Mouse (Mus musculus): ENCODE measurements around the gene Fbxl8. TPM values are rescaled to one million over a fixed set of nuclear protein-coding genes. Genes with fewer than 3 reads are reported as not detected.
A peak's percentile ranks its signal among the peaks of the same experiment; 100 is the strongest.
"Not testable (repeated sequence)": the region's sequence is repeated elsewhere in the genome, so short reads cannot be mapped to it uniquely, and the experiment has no call there.

The Fbxl8 gene
- total RNA-seq, 1 experiment from 2014 or later, result 5.6 TPM

- ATAC-seq (replicated peaks; ENCODE audit: low read depth, poor library complexity, severe bottlenecking), result peak; percentile 65
Measured at GRCm38 (mm10) chr8:105278911-105279334, 14.5 kb downstream of the Fbxl8 start.

- no peak for ATAC-seq (replicated peaks; ENCODE audit: low read depth, poor library complexity, severe bottlenecking)
Measured at GRCm38 (mm10) chr8:105280567-105280966, 16.1 kb downstream of the Fbxl8 start.

- ATAC-seq (replicated peaks; ENCODE audit: low read depth, poor library complexity, severe bottlenecking), result no peak
Measured at GRCm38 (mm10) chr8:105281821-105282220, 17.4 kb downstream of the Fbxl8 start.

- ATAC-seq (replicated peaks; ENCODE audit: low read depth, poor library complexity, severe bottlenecking), result no peak
Measured at GRCm38 (mm10) chr8:105282239-105282638, 17.8 kb downstream of the Fbxl8 start.

GRCm38 (mm10) chr8:105283074-105283473 is 18.6 kb downstream of the Fbxl8 start:
- ATAC-seq (replicated peaks; ENCODE audit: low read depth, poor library complexity, severe bottlenecking), result peak; percentile 53

- no peak for ATAC-seq (replicated peaks; ENCODE audit: low read depth, poor library complexity, severe bottlenecking)
Measured at GRCm38 (mm10) chr8:105285514-105285913, 21.1 kb downstream of the Fbxl8 start.

GRCm38 (mm10) chr8:105286907-105287306 is 22.5 kb downstream of the Fbxl8 start:
- ATAC-seq (replicated peaks; ENCODE audit: low read depth, poor library complexity, severe bottlenecking), result no peak

GRCm38 (mm10) chr8:105288231-105288630 is 23.8 kb downstream of the Fbxl8 start:
- no peak for ATAC-seq (replicated peaks; ENCODE audit: low read depth, poor library complexity, severe bottlenecking)

- peak; percentile 84 for ATAC-seq (replicated peaks; ENCODE audit: low read depth, poor library complexity, severe bottlenecking)
Measured at GRCm38 (mm10) chr8:105288958-105289732, 24.7 kb downstream of the Fbxl8 start.

- peak; percentile 13 for ATAC-seq (replicated peaks; ENCODE audit: low read depth, poor library complexity, severe bottlenecking)
Measured at GRCm38 (mm10) chr8:105289805-105290460, 25.5 kb downstream of the Fbxl8 start, which contains the start of gene 4931428F04Rik. 4931428F04Rik (minus strand) TSS chr8:105289864.

GRCm38 (mm10) chr8:105290554-105291314 is 26.3 kb downstream of the Fbxl8 start:
- peak; percentile 45 for ATAC-seq (replicated peaks; ENCODE audit: low read depth, poor library complexity, severe bottlenecking)

GRCm38 (mm10) chr8:105291364-105291763 is 26.9 kb downstream of the Fbxl8 start:
- not testable (repeated sequence) for ATAC-seq (replicated peaks; ENCODE audit: low read depth, poor library complexity, severe bottlenecking)

GRCm38 (mm10) chr8:105291802-105292201 is 27.4 kb downstream of the Fbxl8 start:
- ATAC-seq (replicated peaks; ENCODE audit: low read depth, poor library complexity, severe bottlenecking), result not testable (repeated sequence)

- no peak for ATAC-seq (replicated peaks; ENCODE audit: low read depth, poor library complexity, severe bottlenecking)
Measured at GRCm38 (mm10) chr8:105292471-105292870, 28.0 kb downstream of the Fbxl8 start.

- ATAC-seq (replicated peaks; ENCODE audit: low read depth, poor library complexity, severe bottlenecking), result no peak
Measured at GRCm38 (mm10) chr8:105293405-105293804, 29.0 kb downstream of the Fbxl8 start.

- no peak for ATAC-seq (replicated peaks; ENCODE audit: low read depth, poor library complexity, severe bottlenecking)
Measured at GRCm38 (mm10) chr8:105294776-105295175, 30.3 kb downstream of the Fbxl8 start.

GRCm38 (mm10) chr8:105295256-105295655 is 30.8 kb downstream of the Fbxl8 start:
- ATAC-seq (replicated peaks; ENCODE audit: low read depth, poor library complexity, severe bottlenecking), result no peak

- ATAC-seq (replicated peaks; ENCODE audit: low read depth, poor library complexity, severe bottlenecking), result peak; percentile 39
Measured at GRCm38 (mm10) chr8:105295895-105296573, 31.6 kb downstream of the Fbxl8 start, which contains the start of gene Exoc3l. Exoc3l (minus strand) TSS chr8:105296101.

- ATAC-seq (replicated peaks; ENCODE audit: low read depth, poor library complexity, severe bottlenecking), result peak; percentile 84
Measured at GRCm38 (mm10) chr8:105297511-105298192, 33.2 kb downstream of the Fbxl8 start, which contains the start of gene E2f4. E2f4 (plus strand) TSS chr8:105297663.

All from common myeloid progenitor, adult 5-6 weeks (primary cell).